Mouse (Mus musculus) layer of hippocampus, postnatal 36 days (tissue): ENCODE measurements around the gene Crocc2. TPM values are rescaled to one million over a fixed set of nuclear protein-coding genes. Genes with fewer than 3 reads are reported as not detected.

ENCODE experiments used
- DNase-seq, 2 experiments: peaks; one replicate each; pipeline ENCODE4 v3.0.0; 2022
- microRNA-seq, 2 experiments: library from miRNA; unstranded; fragments of <30 nt; microRNA quantifications; one replicate each; pipeline ENCODE4 v1.2.0; 2021
- total RNA-seq, 2 experiments: library from RNA; stranded (reverse); gene quantifications; 2 replicates each; pipeline ENCODE4 v1.2.3; 2021

The Crocc2 gene
- total RNA-seq, 2 experiments from 2014 or later: 0.15 to 0.25 TPM

DNA sequence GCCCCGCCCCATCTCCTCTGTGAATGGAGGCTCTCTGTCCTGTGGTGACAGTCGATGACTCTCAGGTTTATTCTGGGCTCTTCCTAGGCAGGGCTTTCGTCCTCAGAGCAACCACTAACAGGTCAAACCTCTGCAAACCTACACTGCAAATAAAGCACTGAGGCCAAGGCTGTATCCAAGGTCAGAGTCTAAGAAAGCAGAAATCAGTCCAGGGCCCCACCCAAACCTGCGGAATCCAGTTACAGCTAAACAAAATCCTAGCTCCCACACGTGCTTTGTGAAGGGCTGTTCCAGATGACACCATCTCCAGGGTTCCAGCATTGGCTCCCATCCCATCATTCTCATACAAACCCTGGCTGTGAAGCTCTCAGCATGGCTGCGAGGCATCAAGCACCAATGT, 107.0 kb downstream of the Crocc2 start:
- no peak for DNase-seq

DNA sequence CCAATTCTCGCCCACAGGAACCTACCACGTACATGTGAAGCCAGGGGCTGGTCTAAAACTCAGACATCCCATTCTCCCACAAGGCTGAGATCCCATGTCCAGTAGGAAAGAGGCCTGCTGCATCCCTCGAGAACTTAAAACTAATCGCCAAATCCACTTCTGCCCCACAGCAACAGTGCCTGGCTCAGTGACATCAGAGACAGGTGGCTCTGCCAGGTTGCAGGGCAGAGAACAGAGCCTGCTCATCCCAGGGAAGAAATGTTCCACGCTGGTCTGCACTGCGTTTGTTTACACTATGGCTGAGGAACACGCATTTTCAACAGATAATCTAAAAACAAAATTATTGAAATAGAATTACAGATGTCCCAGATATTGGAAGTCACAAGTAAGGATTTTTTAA, 108.5 kb downstream of the Crocc2 start:
- no peak for DNase-seq

Small RNA genes lying within 50 kb of the gene (microRNA-seq; reads per million reads assigned to microRNA genes)
- gene Mir6901: 0 to 0.21 reads per million in 2 experiments

Other genes with a start within 250 kb of the Crocc2 start
- 10 to 100 TPM; 42.2 to 45.8 TPM for gene Capn10, start 234.3 kb upstream of the Crocc2 start, total RNA-seq
- under 1 TPM; 0.25 to 0.51 TPM for gene Gpr35, start 217.9 kb upstream of the Crocc2 start, total RNA-seq
- not detected for gene Aqp12, start 162.4 kb upstream of the Crocc2 start, total RNA-seq
- 100 to 1,000 TPM; 607 to 610 TPM for gene Kif1a, start 66.8 kb upstream of the Crocc2 start, total RNA-seq
- gene Agxt, start 33.5 kb upstream of the Crocc2 start, total RNA-seq: not detected
- gene 2310007B03Rik, start 7.8 kb upstream of the Crocc2 start, total RNA-seq: not detected
- 1 to 10 TPM; 4.6 to 8.3 TPM for gene Sned1, start 67.1 kb downstream of the Crocc2 start, total RNA-seq
- 10 to 100 TPM; 22.2 TPM for gene Mterf4, start 137.2 kb downstream of the Crocc2 start, total RNA-seq
- 10 to 100 TPM; 66.3 to 85.6 TPM for gene Ppp1r7, start 174.1 kb downstream of the Crocc2 start, total RNA-seq
- 1 to 10 TPM; 5.7 to 6.9 TPM for gene Pask, start 174.8 kb downstream of the Crocc2 start, total RNA-seq
- under 1 TPM; 0.17 to 0.35 TPM for gene Ano7, start 205.2 kb downstream of the Crocc2 start, total RNA-seq